Mouse (Mus musculus) embryo, embryonic 11 days (tissue): ENCODE results near the gene Arhgef10l.

Experiments used
- DNase-seq: peaks from one replicate; pipeline ENCODE4 v3.0.0-alpha.2; 2015

Gene Arhgef10l

DNA sequence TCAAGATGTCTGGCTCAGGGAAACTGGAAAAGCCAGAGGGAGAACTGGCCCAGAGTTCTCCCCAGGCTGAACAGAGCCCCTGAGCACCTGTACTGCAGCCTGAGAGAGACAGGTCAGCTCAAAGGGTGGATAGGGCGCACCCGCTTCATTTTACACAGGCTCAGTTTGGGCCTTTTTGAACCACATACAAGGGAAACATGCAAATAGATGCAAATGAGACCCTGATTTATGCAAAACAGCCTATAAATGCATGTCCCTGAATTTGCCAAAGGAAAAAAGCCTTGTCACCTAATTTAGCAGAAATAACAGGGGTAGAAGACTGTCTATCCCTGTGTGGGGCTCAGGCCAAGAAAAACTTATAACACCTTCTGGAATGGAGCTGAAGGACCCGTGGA is 160.2 kb downstream of the Arhgef10l start:
- no peak for DNase-seq

DNA sequence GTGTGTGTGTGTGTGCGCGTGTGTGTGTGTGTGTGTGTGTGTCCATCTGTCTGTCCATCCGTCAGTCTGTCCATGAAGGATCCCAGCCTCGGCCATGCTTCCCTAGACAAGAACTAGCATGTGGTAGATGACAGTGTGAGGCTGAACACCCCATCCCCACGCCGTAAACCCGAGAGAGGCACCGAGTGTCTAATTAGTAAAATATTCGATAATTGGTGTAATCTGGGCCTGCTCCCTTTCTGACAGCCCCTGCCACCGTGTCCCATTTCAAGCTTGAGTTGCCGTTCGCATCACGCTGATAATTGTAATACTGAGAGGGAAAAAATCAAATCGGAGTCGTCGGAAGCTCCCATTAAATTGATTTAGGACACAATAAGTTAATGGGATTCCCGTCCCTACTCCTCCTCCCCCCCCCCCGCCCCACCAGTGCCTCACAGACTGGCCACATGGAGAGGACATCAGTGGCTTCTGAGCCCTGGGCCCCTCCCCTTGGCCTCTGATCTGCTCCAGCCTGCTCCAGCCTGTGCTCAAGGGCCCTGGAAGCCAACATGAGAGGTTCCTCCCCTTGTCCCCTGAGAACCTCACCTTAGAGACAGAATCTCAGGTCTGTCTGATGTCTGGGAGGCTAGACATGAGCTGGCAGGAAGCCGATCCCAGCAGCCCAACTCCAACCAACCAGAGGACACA is 160.7 kb downstream of the Arhgef10l start:
- no peak for DNase-seq

DNA sequence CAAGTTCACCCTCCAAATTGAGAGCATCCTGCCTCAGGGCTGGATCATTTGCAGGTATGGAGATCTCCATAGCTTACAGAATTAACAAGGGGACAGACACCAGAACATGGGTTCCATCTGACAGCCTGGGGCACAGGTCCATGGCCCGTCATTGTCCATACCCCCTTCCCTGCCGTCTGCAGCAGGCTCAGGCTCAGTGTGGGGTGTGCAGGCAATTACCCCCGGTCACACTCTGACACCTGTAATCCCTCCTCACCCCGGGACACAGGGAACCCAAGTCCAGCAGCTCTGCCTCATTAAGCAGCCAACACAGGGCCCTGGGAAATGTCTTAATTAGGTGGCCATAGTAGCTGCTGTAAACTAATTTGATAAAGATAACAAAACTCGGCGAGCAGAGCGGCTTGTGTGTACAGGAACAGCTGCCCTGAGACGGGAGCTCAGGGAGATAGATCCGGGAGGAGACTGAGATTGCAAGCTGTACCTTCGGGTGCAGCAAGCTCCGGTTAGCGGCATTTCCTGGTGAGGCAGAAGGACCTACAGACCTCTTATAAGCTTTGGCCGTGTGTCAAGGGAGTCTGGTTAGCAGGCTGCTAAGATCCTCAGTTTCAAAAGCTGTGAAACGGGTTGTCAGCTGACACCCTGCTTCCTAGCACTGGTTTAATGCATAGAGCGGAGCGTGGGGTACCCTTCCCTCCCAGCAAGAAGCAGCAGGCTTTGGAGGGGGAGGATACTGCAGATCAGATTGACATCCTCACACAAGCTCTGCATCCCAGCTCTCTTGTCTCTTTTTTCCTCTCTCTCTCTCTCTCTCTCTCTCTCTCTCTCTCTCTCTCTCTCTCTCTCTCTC is 161.5 kb downstream of the Arhgef10l start:
- DNase-seq, result peak; percentile 17

DNA sequence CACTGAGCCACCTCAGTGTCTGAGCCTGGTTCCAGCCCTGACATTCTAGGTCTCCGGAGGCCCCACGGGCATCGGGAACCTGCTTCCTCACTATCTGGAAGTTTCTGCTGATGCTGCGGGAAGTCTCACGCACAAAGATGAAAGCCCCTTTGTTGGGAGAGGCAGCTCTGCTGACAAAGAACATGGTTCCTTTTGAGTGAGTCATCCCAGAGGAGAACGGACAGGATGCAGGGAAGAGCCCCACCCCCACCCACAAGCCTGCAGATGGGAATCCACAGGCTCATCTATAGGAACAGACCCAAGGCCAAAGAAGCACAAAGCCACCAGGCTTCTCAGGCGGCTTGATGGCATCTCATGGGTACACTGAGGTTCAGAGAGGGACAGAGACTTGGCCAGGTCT is 165.0 kb downstream of the Arhgef10l start:
- DNase-seq, result no peak

DNA sequence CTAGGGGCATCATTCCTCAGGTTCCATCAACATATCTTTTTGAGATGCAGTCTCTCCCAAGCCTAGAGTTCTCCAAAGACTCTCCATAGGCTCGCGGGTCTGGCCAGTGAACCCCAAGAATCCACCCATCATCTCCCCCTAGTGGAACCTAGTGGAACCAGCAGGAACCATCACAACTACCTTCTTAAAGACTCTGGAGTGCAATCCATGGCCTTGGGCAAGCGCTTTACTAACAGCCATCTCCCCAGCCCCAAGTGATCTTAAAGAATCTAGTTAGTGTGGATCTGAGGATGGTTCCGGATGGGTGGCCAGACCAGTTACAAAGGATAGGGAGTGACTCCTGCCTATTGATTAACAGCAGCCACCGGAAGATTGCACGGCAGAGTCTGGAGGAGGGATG is 166.2 kb downstream of the Arhgef10l start:
- DNase-seq, result no peak

DNA sequence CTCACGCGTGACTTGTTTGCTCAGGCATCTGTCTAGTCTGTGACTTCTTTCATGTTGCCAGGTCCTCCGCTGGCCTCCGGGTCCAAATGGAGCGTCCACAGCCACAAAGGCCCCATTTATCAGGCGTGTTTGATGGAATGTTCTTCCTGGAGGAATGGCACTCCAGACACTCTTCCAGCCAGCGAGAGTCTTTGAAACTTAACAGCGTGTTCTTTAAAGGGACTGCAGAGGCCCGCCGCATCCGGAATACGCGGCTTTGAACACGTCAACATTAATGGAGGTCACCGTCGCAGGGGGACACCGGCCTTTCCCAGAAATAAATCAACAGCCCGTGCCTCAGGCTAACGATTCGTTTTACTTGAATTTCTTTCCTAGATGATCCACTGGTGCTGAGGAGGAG is 168.6 kb downstream of the Arhgef10l start:
- DNase-seq, result peak; percentile 52

DNA sequence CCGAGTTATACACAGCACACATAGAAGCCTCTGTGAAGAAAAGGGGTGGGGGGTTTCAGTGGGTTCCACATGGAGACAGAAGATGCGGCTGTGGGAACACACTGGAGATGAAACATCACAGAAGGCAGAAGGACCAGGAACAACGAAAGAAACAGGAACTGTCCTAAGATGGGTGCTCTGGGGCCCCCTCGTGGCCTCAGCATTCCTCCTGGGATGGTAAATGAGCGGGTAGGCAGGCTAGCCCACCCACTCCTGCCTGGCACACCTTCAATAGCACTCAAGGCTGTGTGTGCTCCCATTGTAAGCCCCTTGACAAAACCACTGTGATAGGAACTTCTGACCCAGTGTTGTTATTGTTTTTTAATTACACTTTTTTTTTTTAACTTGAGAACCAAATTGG is 174.3 kb downstream of the Arhgef10l start:
- DNase-seq, result peak; percentile 10

DNA sequence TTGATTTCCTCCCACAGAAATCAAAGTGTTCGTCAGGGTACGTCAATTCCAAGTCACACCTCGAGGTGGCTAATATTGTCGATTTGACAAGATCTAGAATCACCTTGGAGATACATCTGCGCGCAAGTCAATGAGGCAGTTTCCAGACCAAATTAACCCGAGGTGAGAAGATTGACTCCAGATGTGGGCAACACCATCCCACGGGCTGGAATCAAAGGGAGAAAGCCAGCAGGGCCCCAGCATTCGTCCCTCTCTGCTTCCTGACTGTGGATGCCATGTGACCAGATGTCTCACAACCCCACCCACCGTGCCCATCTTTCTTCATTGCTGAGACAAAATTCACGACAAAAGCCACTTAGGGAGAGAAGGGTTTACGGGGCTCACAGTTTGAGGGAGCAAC is 180.4 kb downstream of the Arhgef10l start:
- no peak for DNase-seq

DNA sequence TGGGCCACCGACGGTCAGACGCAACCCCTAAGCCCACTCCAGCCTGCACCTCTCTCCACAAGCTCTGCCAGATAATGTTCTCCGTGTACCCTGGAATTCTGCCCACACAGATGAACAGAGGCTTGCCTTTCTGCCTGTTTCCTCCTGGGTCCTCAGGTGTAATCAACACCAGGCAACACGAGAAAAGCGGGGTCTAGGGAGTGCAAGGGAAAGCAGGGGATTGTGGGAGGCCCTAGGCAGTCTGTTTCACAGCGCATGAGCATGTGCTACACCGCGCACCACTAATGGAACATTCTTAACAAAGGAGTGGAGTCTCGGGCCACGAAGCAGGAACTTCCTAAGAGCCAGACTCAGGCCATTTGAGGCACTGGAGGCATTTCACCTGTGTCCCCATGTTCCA is 182.7 kb downstream of the Arhgef10l start:
- DNase-seq, result no peak

DNA sequence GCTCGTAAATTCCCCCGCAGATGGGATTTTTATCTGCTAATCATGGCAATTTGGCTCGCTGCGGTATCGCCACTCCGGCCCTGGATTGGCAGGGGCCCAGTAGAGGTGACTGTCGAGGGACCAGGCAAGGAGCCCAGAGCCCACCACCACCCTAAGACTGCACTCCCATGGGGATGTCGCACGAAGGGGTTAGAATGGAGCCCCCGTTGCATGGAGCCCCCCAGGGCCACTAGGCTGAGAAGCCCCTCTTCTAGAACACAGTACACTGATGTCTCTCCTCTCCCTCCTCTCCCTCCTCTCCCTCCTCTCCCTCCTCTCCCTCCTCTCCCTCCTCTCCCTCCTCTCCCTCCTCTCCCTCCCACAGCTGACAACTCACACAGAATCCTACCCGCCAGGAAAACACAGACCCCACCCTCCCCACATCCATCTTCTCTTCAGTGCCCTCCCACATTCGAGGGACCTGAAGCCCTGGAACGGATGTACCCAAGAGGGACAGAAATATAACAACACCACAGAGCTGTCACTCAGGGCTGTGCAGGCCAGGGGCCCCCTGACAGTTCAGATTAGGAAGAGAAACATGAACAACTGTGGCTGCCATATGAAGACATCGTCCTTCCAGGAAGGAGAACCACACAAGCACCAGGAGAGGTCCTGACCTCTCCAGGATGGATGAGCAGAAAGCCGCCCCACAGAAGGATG is 185.3 kb downstream of the Arhgef10l start:
- no peak for DNase-seq

DNA sequence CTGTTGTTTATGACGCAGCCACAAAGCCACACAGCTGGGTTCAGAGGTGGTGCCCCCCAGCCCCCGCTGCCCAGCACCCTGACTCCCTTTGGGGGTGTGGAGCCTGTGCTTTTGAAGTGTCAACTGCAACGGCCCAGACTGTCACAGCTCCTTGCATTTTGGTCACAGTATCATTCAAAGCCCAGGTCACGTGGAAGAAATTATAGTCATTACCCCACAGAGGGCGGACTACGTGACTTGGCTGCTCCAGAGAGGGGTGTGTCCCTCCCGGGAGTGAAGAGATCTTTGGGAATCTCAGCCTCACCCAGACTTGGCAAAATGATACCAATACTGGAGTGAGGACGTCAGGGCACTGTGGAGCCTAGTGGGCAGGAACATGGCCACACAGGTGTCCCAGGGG is 190.6 kb downstream of the Arhgef10l start:
- no peak for DNase-seq

DNA sequence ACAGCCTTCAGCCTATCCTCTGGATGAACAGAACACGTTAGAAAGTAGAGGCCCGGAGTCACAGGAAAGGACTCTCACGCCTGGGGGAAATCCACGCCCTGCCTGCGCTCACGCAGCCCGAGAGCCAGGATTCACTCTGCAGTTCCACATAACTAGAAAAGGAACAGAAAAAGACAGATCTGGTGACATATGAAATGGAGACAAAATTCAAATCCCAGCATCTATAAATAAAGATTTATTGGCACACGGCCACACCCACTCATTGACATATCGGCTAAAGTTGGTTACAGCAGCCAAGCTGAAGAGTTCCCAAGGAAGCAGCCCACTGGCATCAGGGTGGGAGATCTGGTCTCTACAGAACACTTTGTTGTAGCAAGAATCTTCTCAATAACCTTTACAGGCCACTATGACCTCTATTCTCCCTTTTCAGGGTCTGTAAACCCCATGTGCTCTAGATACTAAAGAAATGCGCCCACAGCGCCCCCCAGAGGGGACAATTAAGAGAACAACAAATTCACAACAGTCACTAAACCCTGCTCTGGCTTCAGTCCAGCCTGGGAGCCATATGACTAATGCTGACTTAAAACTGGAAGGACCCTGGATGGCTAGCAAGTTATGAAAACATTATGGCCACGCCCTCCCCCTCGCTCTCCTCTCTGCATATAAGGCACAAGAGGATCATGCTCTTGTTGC is 195.9 kb downstream of the Arhgef10l start:
- no peak for DNase-seq

DNA sequence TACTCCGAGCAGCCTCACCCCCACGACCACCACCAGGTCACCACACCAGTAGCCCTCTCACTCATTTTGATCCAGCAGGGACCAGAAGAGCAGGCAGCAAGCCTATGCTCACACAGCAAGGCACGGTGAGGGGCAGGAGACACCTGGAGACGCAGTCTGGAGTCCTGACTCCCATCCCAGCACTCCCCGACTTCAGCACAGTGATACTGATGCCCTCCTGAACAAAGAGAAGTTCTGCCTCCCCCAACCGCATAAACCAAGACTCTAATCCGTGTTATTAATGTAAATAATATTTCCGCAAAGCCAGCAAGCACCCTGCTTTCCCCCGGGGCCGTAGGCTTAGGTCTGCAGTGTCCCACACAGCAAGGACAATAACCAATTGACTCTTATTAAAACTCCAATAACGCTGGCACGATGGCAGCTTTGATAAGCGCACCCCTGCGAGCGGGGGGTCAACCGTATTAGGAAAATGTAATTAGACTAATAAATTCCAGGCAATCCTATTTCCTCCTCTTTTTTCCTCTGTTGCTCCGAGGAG is 198.5 kb downstream of the Arhgef10l start:
- no peak for DNase-seq
